Mouse (Mus musculus): ENCODE results near the gene Mpzl3. TPM values are rescaled to one million over a fixed set of nuclear protein-coding genes. Genes with fewer than 3 reads are reported as not detected.

The Mpzl3 gene
- polyA plus RNA-seq, 1 experiment from 2014 or later: 2.2 TPM

DNA sequence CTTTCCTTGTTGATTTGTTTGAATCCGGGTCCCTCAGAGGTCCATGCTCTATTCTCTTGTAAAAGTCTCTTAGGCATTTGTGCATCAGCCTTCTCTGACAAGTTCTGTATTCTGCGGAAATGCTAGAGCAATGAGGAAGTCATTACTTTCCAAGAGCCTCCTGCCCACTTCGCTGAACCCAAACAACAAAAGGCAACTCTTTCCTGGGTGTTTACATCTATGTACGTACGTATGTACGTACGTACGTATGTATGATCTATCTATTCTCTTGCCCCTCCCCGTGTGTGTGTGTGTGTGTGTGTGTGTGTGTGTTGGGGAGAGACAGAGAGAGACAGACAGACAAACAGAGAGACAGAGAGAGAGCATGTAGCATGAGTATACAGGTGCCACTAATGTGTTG, 61.8 kb downstream of the Mpzl3 start:
- no peaks in the 10 kb centered on the region for H3K36me3 ChIP-seq (replicated peaks)
- H3K27me3 ChIP-seq (replicated peaks; ENCODE audit: low read depth, poor library complexity, severe bottlenecking): peaks cover 51% of the 10 kb centered on the region
- DNase-seq (ENCODE audit: low spot score): no peak
- H3K9me3 ChIP-seq: no peaks in the 10 kb centered on the region
- H3K4me3 ChIP-seq: no peak overlapping the region
- H3K27ac ChIP-seq (replicated peaks): peak overlapping the region; percentile 90
- peaks cover 47% of the 10 kb centered on the region for H3K4me1 ChIP-seq
- 67% methylated on average over 9 of the region's 9 CpGs for WGBS

DNA sequence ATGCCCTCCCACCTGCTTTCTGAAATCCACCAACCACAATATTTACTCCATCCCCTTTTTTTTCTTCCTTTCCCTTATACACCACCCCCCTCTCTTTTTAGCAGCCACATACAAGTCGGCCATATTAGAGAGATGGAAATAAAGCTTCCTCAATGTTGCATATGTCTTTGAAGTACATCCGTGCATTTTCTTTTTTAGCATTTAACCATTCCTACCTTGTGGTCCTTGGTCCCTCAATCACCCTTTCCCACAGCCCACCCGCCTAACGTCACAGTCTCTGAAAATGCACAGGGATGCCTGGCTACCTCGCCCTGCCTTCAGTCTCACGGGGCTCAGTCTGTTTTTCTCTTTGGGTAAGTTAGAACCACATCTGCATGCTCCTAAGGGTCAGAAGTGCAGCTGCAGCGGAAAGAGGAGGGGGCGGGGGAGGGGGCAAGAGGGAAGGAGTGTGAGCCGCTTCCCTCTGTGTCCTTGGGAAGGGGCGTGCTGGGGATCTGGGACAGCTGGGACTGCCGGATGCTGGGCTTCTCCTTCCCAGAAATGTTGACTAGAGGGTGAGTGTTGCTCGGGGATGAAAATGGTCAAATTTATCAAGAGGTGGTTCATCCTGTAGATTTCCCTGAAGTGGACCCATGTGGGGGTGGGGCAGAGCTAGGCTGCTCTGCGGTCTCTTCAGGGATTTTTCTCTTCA, 62.9 kb downstream of the Mpzl3 start, which contains the start of gene Scn2b:
Gene Scn2b, plus strand, starts transcription at position 42 of the 691 bp plus-strand sequence.
- peaks cover 54% of the 10 kb centered on the region for H3K4me1 ChIP-seq
- peak; percentile 68 for DNase-seq (ENCODE audit: low spot score)
- WGBS: under 1% methylated on average over 13 of the region's 13 CpGs
- H3K27ac ChIP-seq (replicated peaks): peak within 1 kb of the TSS; percentile 90
- H3K36me3 ChIP-seq (replicated peaks): no peaks in the 10 kb centered on the region
- H3K27me3 ChIP-seq (replicated peaks; ENCODE audit: low read depth, poor library complexity, severe bottlenecking): peaks cover 52% of the 10 kb centered on the region
- H3K9me3 ChIP-seq: no peaks in the 10 kb centered on the region
- H3K4me3 ChIP-seq: peak within 1 kb of the TSS; percentile 70

DNA sequence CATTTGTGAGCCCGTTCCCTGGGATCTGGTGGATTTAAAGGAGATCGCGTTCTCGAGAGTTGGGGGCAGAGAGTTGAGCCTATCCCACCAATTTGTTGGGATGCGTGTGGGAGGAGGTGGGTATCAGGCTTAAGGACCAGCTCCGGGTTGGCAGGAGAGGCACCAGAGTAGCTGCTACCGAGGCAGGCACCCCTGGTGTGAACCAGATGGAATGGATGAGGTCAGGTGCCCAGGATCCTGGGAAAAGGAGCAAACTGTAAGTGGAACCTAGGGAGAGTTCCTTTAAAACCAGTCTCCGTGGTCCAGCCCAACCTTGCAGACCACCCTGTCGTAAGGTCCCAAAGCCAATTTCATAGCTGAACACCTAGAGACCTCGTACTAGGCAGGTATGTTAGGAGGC, 63.6 kb downstream of the Mpzl3 start:
- H3K4me1 ChIP-seq: peaks cover 54% of the 10 kb centered on the region
- H3K27me3 ChIP-seq (replicated peaks; ENCODE audit: low read depth, poor library complexity, severe bottlenecking): peaks cover 55% of the 10 kb centered on the region
- H3K4me3 ChIP-seq: peak overlapping the region; percentile 70
- DNase-seq (ENCODE audit: low spot score): no peak
- H3K9me3 ChIP-seq: no peaks in the 10 kb centered on the region
- no peaks in the 10 kb centered on the region for H3K36me3 ChIP-seq (replicated peaks)
- H3K27ac ChIP-seq (replicated peaks): peak overlapping the region; percentile 90
- WGBS: 35% methylated on average over 10 of the region's 10 CpGs

DNA sequence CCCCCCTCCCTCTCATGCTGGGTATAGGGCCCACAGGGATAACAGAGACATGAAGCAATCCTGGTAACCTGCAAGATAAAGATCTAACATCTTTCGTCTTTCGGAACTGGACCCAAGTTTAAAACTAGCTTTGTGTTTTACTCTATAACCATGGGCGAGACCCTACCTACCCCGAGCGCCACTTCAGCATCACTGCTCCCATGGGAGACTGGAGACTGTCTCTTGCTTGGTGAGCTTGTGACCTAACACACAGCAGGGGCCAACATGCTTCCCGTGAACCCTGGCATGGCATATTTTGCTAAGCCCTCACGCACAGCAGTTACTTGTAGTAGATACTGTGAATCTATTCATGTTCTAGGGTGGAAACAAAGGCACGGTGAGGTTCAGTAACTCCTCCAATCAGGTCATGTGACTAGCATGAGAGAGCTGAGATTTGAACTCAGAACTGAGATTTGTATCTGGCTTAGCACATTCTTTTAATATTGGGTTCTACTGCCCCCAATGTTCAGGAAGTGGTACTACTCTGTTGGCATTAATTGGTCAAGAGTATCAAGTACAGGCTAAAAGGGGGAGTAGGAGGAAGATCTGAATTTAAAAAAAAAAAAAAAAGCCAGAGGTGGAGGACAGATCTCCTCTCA, 64.4 kb downstream of the Mpzl3 start:
- 92% methylated on average over 8 of the region's 8 CpGs for WGBS

DNA sequence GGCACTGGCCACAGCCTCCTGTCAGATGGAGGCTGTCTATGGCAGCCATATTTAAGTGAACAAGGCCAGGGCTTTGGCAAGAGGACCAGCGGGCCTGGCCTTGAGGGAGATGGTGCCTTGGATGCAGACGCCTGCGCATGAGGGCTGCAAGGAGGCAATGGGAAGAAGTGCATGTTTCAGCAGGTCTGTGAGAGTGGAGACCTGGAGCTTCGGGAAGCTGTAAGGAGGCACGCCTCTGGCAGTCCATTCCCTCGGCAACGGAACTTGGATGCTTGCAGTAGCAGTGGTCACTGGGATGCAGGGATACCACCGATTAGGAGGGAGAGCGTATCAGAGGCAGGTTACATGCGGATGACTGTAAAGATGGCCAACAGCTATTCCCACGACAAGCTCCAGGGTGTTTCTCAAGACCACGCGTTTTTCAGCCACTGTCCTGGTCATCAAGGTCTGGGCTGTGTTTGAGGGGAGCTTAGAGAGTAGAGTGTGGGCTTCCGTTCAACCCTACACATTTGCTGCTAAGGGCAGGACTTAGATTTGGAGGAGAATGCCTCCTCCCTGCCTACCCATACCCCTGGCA, 65.1 kb downstream of the Mpzl3 start:
- H3K4me1 ChIP-seq: peaks cover 52% of the 10 kb centered on the region
- no peaks in the 10 kb centered on the region for H3K9me3 ChIP-seq
- no peak overlapping the region for H3K4me3 ChIP-seq
- H3K36me3 ChIP-seq (replicated peaks): no peaks in the 10 kb centered on the region; the same call in 1 of the 2 replicates
- WGBS: 88% methylated on average over 14 of the region's 14 CpGs
- H3K27ac ChIP-seq (replicated peaks): no peak overlapping the region
- no peak for DNase-seq (ENCODE audit: low spot score)
- peaks cover 63% of the 10 kb centered on the region for H3K27me3 ChIP-seq (replicated peaks; ENCODE audit: low read depth, poor library complexity, severe bottlenecking)

More for the DNA sequence above, 64.4 kb downstream of the Mpzl3 start:
- Histone ChIP-seq H3K36me3 (replicated peaks) (no peaks in the 10 kb centered on the region), H3K4me1 (peaks cover 54% of the 10 kb centered on the region), H3K4me3 (peak overlapping the region; percentile 70; the same call in 1 of the 2 replicates), H3K9me3 (no peaks in the 10 kb centered on the region), H3K27ac (replicated peaks) (no peak overlapping the region), H3K27me3 (replicated peaks; ENCODE audit: low read depth, poor library complexity, severe bottlenecking) (peaks cover 58% of the 10 kb centered on the region)
- DNase-seq (ENCODE audit: low spot score): no peak

DNA sequence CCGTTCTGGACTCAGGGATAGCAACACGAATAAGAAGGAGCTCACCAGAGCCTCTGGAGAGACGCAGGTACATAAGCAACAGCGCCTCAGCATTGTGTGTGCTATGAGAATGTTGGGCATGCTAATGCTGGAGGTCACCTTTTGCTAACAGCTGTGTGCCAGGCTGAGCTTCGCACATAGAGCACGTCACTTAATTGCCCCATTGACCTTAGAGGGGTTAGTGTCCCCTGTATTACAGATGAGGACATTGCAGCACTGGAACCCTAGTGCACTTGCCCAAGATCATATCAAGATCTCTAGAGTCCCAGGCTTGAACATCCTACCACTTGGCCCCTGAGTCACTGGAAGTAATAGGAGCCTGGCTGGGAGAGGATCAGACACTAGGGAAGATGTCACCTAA, 65.6 kb downstream of the Mpzl3 start:
- 84% methylated on average over 6 of the region's 6 CpGs for WGBS
- H3K9me3 ChIP-seq: no peaks in the 10 kb centered on the region
- H3K27me3 ChIP-seq (replicated peaks; ENCODE audit: low read depth, poor library complexity, severe bottlenecking): peaks cover 63% of the 10 kb centered on the region
- DNase-seq (ENCODE audit: low spot score): no peak
- peaks cover 5% of the 10 kb centered on the region; the same call in 1 of the 2 replicates for H3K36me3 ChIP-seq (replicated peaks)
- no peak overlapping the region for H3K27ac ChIP-seq (replicated peaks)
- H3K4me3 ChIP-seq: no peak overlapping the region
- H3K4me1 ChIP-seq: peaks cover 47% of the 10 kb centered on the region

DNA sequence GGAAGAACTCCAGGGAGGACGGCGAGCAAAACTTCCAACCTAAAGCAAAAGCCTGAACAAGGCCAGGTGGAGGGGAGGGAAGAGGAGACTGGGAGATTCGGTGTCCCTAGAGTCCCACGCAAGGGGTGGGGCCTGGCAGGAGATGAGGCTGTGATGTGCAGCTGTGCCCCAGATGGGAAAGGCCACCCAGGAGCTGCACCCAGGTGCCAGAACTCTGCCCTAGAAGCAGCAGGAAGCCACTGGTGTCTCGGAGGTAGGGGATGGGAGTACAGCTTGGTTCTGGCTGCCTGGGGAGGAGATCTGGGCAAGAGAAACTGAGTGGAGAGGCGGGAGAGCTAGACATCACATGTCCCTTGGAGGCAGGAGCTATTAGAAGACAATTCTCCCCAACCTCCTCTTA, 66.0 kb downstream of the Mpzl3 start:
- Histone ChIP-seq H3K9me3 (no peaks in the 10 kb centered on the region), H3K4me3 (no peak overlapping the region), H3K36me3 (replicated peaks) (peaks cover 6% of the 10 kb centered on the region; the same call in 1 of the 2 replicates), H3K27ac (replicated peaks) (no peak overlapping the region), H3K4me1 (peaks cover 43% of the 10 kb centered on the region), H3K27me3 (replicated peaks; ENCODE audit: low read depth, poor library complexity, severe bottlenecking) (peaks cover 62% of the 10 kb centered on the region)
- 63% methylated on average over 6 of the region's 6 CpGs for WGBS
- no peak for DNase-seq (ENCODE audit: low spot score)

DNA sequence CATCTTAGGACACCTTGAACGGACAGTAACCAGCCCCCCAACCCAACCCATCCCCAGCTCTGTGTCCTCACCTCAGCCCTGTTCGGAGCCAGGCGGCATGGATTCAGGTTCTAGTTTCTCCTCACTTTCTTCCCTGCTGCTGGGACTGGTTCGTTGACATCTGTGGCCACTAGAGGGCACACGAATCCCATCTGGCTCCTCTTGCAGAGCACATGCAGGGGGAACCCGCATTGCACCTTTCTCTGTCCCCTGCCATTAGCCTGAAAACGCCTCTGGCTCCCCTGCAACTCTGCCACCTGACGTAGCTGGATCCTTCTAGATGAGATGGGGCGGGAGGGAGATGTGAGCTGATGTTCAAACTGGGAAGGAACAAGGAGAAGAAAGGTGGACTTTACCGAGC, 66.8 kb downstream of the Mpzl3 start:
- WGBS: 4% methylated on average over 10 of the region's 10 CpGs
- Histone ChIP-seq H3K9me3 (no peaks in the 10 kb centered on the region), H3K4me1 (peaks cover 41% of the 10 kb centered on the region), H3K36me3 (replicated peaks) (peaks cover 6% of the 10 kb centered on the region; the same call in 1 of the 2 replicates), H3K4me3 (peak overlapping the region; percentile 1; the same call in 1 of the 2 replicates), H3K27me3 (replicated peaks; ENCODE audit: low read depth, poor library complexity, severe bottlenecking) (peaks cover 58% of the 10 kb centered on the region), H3K27ac (replicated peaks) (no peak overlapping the region)
- peak; percentile 82 for DNase-seq (ENCODE audit: low spot score)

DNA sequence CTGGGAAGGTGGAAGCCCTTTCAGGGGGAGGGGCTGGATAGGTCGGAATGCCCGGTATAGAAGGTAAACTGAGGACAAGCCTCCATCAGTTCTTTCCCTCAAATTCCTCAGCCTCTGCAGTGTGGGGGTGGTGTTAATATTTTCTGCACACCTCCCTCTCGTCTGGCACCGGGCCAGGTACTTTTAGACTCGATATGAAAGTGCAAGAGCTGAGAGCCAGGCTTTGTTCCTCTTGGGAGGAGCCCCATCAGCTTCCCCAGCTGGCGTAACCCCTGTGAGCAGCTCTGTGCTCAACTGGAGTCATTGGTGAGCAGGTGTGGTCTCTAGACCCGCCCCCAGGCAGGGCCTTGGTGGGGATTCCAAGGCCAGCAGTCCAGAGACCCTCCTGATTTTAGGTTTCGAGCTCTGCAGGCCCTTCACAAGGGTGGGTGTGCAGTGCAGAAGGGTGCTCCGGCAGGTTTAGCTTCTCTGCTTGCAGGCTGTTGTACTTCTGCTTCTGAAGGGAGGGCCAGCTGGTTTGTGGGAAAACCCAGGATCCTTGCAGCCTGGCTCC, 67.3 kb downstream of the Mpzl3 start:
- Histone ChIP-seq H3K27me3 (replicated peaks; ENCODE audit: low read depth, poor library complexity, severe bottlenecking) (peaks cover 53% of the 10 kb centered on the region), H3K9me3 (no peaks in the 10 kb centered on the region), H3K27ac (replicated peaks) (no peak overlapping the region), H3K4me3 (peak overlapping the region; percentile 1; the same call in 1 of the 2 replicates), H3K4me1 (peaks cover 38% of the 10 kb centered on the region), H3K36me3 (replicated peaks) (peaks cover 6% of the 10 kb centered on the region; the same call in 1 of the 2 replicates)
- no peak for DNase-seq (ENCODE audit: low spot score)
- 24% methylated on average over 9 of the region's 9 CpGs for WGBS

DNA sequence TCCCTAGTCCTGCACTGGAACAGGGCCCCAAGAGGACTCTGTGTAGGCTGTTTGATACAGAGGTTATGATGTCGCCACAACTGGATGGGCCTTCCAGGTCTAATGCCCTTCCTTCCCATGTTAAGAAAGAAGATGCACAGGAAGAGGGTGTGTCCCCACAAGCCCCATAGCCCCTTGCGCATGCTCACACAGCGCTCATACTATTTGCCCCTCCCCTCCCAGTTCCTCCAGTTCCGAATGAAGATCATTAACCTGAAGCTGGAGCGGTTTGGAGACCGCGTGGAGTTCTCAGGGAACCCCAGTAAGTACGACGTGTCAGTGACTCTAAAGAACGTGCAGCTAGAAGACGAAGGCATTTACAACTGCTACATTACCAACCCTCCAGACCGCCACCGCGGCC, 70.2 kb downstream of the Mpzl3 start:
- Histone ChIP-seq H3K27ac (replicated peaks) (no peak overlapping the region), H3K4me3 (no peak overlapping the region), H3K36me3 (replicated peaks) (peaks cover 6% of the 10 kb centered on the region; the same call in 1 of the 2 replicates), H3K27me3 (replicated peaks; ENCODE audit: low read depth, poor library complexity, severe bottlenecking) (peaks cover 53% of the 10 kb centered on the region), H3K9me3 (no peaks in the 10 kb centered on the region), H3K4me1 (peaks cover 25% of the 10 kb centered on the region)
- WGBS: 91% methylated on average over 14 of the region's 14 CpGs
- DNase-seq (ENCODE audit: low spot score): no peak

DNA sequence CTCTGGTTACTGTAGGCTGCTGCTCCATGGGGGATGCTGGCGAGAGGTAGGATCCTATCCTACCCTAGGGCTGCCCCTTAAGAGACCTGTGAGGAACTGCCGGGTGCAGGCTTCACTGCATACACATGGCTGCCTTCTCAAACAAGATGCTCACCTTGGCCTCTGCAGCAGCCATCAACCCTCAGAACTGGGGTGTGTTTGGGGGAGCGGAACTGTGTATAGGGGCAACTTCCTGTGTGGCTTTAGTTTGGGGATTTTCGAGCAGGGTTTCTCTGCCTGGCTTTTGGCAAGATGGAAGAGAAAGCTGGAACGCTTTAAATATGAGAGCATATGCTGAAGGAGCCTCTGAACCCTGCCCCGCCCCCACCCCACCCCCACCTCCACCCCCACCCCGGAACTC, 72.0 kb downstream of the Mpzl3 start:
- Histone ChIP-seq H3K27me3 (replicated peaks; ENCODE audit: low read depth, poor library complexity, severe bottlenecking) (peaks cover 45% of the 10 kb centered on the region), H3K9me3 (no peaks in the 10 kb centered on the region), H3K4me1 (peaks cover 18% of the 10 kb centered on the region), H3K27ac (replicated peaks) (no peak overlapping the region), H3K4me3 (no peak overlapping the region), H3K36me3 (replicated peaks) (peaks cover 6% of the 10 kb centered on the region; the same call in 1 of the 2 replicates)
- WGBS: 54% methylated on average over 7 of the region's 7 CpGs
- no peak for DNase-seq (ENCODE audit: low spot score)
